Mouse (Mus musculus): ENCODE results near the gene Hbs1l. TPM values are rescaled to one million over a fixed set of nuclear protein-coding genes. Genes with fewer than 3 reads are reported as not detected.
A peak's percentile ranks its signal among the peaks of the same experiment; 100 is the strongest.
"Not testable (repeated sequence)": the region's sequence is repeated elsewhere in the genome, so short reads cannot be mapped to it uniquely, and the experiment has no call there.

Gene Hbs1l
- total and polyA plus RNA-seq, 2 experiments from 2014 or later, result 61.3 to 78.3 TPM

DNA sequence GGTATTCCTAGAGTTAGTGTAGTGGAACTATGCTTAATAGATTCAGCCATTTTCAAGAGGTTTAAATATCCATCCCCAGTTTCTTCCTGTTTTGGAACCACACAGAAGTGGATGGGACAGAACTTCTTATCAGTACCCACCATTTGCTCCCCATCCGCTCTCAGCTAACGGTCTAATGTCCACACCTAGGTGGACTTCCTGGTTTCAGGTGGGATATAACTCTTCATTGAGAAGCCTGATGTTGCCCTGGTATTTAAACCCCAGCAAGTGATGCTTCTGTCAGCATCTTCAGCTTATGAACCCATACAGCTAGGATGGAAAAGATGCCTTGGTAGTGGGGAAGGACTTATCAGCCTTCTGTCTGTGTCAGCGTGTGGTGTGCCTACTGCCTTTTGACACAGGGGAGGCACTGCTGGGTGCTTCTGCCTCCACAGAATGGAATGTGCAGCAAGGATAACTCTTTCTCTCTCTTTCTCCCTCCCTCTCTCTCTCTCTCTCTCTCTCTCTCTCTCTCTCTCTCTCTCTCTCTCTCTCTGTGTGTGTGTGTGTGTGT lies 89.4 kb downstream of the Hbs1l start:
- ATAC-seq (no peak), DNase-seq (ENCODE audit: low spot score) (no peak)
- H3K4me1 ChIP-seq (ENCODE audit: insufficient read depth, low read length), result no peaks in the 10 kb centered on the region
- 80% methylated on average over 3 of the region's 3 CpGs for WGBS
- no peak overlapping the region for H3K4me3 ChIP-seq (ENCODE audit: low read length)
- no peaks in the 10 kb centered on the region for H3K27me3 ChIP-seq (ENCODE audit: insufficient read depth, low read length)
- no peak overlapping the region for H3K4me2 ChIP-seq (ENCODE audit: low read depth, low read length)
- H3K9ac ChIP-seq (replicated peaks; ENCODE audit: low read length), result no peak overlapping the region
- no peaks in the 10 kb centered on the region for H3K9me3 ChIP-seq (ENCODE audit: low read length)
- TF ChIP-seq CTCF (IDR thresholded peaks at IDR 0.05; ENCODE audit: low read depth), result no peak
- no peak overlapping the region for H3K27ac ChIP-seq
- H3K36me3 ChIP-seq (ENCODE audit: insufficient read depth, low read length), result no peaks in the 10 kb centered on the region

DNA sequence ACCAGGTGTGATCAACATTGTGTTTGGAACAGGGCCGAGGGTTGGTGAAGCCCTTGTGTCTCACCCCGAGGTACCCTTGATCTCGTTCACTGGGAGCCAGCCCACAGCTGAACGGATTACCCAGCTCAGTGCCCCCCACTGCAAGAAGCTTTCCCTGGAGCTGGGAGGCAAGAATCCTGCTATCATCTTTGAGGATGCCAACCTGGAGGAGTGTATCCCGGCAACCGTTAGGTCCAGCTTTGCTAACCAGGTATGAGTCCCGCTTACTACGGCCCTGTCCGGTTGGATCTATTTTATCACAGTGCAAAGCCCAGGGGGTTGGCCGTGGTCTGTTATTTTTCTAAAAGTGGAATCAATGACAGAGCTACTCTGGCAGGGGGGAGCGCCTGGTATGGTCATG lies 93.3 kb downstream of the Hbs1l start:
- no peak for ATAC-seq
- no peak overlapping the region for H3K27ac ChIP-seq
- no peaks in the 10 kb centered on the region for H3K36me3 ChIP-seq (ENCODE audit: insufficient read depth, low read length)
- no peak for TF ChIP-seq CTCF (IDR thresholded peaks at IDR 0.05; ENCODE audit: low read depth)
- H3K4me3 ChIP-seq (ENCODE audit: low read length), result no peak overlapping the region
- no peak for DNase-seq (ENCODE audit: low spot score)
- no peak overlapping the region for H3K4me2 ChIP-seq (ENCODE audit: low read depth, low read length)
- H3K9ac ChIP-seq (replicated peaks; ENCODE audit: low read length), result no peak overlapping the region
- H3K27me3 ChIP-seq (ENCODE audit: insufficient read depth, low read length), result no peaks in the 10 kb centered on the region
- H3K9me3 ChIP-seq (ENCODE audit: low read length), result no peaks in the 10 kb centered on the region
- WGBS, result 74% methylated on average over 11 of the region's 11 CpGs
- no peaks in the 10 kb centered on the region for H3K4me1 ChIP-seq (ENCODE audit: insufficient read depth, low read length)

DNA sequence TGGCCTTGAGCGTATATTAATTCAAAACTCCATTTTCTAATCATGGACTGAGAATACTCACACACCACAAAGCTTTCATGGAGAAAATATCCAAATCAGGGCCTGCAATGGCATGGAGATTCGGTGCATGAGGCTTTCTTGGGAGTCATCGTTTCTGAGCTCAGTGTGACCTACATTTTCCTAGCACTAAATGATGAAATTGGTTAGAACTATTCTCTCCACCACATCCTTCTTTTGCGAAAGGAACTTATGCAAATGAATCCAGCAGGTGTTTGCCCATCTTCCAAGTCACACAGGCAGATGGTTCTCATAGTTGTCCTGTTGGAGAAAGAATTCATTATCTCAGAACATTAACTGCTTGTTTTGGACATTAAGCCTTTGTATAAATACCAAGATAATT lies 94.7 kb downstream of the Hbs1l start:
- Histone ChIP-seq H3K4me1 (ENCODE audit: insufficient read depth, low read length) (no peaks in the 10 kb centered on the region), H3K27me3 (ENCODE audit: insufficient read depth, low read length) (no peaks in the 10 kb centered on the region), H3K27ac (no peak overlapping the region), H3K9ac (replicated peaks; ENCODE audit: low read length) (no peak overlapping the region), H3K4me3 (ENCODE audit: low read length) (no peak overlapping the region), H3K36me3 (ENCODE audit: insufficient read depth, low read length) (no peaks in the 10 kb centered on the region), H3K4me2 (ENCODE audit: low read depth, low read length) (no peak overlapping the region), H3K9me3 (ENCODE audit: low read length) (no peaks in the 10 kb centered on the region)
- DNase-seq (ENCODE audit: low spot score) (no peak), ATAC-seq (no peak)
- whole genome bisulfite sequencing, result 60% methylated on average over 4 of the region's 4 CpGs
- TF ChIP-seq CTCF (IDR thresholded peaks at IDR 0.05; ENCODE audit: low read depth), result no peak

DNA sequence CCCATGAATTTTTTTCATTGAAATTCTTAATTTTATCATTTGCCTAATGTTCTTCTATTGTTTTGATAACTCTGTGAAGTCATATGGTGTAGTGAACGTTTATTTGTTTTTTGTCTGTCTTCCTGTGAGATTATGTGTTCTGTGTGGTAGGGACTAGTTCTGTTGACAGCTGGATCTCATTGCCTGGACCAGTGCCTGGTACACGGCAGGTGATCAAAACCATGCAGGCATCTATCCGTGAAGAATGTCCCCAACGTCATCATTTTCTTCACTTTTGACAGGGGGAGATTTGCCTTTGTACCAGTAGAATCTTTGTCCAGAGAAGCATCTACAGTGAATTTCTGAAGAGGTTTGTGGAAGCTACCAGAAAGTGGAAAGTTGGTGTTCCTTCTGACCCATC lies 95.5 kb downstream of the Hbs1l start:
- DNase-seq (ENCODE audit: low spot score) (peak; percentile 19), ATAC-seq (no peak)
- no peak overlapping the region for H3K4me2 ChIP-seq (ENCODE audit: low read depth, low read length)
- H3K4me1 ChIP-seq (ENCODE audit: insufficient read depth, low read length), result no peaks in the 10 kb centered on the region
- H3K9ac ChIP-seq (replicated peaks; ENCODE audit: low read length), result no peak overlapping the region
- no peaks in the 10 kb centered on the region for H3K27me3 ChIP-seq (ENCODE audit: insufficient read depth, low read length)
- WGBS, result 43% methylated on average over 4 of the region's 4 CpGs
- H3K4me3 ChIP-seq (ENCODE audit: low read length), result no peak overlapping the region
- TF ChIP-seq CTCF (IDR thresholded peaks at IDR 0.05; ENCODE audit: low read depth), result no peak
- H3K27ac ChIP-seq, result no peak overlapping the region
- no peaks in the 10 kb centered on the region for H3K9me3 ChIP-seq (ENCODE audit: low read length)
- no peaks in the 10 kb centered on the region for H3K36me3 ChIP-seq (ENCODE audit: insufficient read depth, low read length)

DNA sequence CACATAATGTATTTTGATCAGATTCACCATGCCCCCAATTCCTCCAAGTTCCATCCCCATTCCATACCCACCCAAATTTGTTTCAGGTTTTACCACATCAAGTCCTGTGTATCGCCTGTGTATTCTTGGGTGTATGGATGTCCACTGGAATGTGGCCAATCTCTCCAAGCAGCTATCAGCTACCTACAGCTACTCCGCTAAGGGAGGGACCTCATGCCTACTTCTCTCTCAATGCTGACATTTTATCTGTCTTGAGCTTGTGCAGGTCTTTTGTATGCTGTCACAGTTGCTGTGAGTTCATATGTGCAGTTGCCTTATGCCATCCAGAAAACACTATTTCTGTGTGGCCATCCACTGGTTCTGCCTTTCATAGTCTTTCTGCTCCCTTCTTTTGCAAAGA lies 97.6 kb downstream of the Hbs1l start:
- Histone ChIP-seq H3K9ac (replicated peaks; ENCODE audit: low read length) (no peak overlapping the region), H3K36me3 (ENCODE audit: insufficient read depth, low read length) (no peaks in the 10 kb centered on the region), H3K4me1 (ENCODE audit: insufficient read depth, low read length) (no peaks in the 10 kb centered on the region), H3K27me3 (ENCODE audit: insufficient read depth, low read length) (no peaks in the 10 kb centered on the region), H3K4me2 (ENCODE audit: low read depth, low read length) (no peak overlapping the region), H3K9me3 (ENCODE audit: low read length) (no peaks in the 10 kb centered on the region), H3K27ac (no peak overlapping the region), H3K4me3 (ENCODE audit: low read length) (no peak overlapping the region)
- WGBS, result 93% methylated on average over 2 of the region's 2 CpGs
- no peak for ATAC-seq
- no peak for TF ChIP-seq CTCF (IDR thresholded peaks at IDR 0.05; ENCODE audit: low read depth)
- no peak for DNase-seq (ENCODE audit: low spot score)

DNA sequence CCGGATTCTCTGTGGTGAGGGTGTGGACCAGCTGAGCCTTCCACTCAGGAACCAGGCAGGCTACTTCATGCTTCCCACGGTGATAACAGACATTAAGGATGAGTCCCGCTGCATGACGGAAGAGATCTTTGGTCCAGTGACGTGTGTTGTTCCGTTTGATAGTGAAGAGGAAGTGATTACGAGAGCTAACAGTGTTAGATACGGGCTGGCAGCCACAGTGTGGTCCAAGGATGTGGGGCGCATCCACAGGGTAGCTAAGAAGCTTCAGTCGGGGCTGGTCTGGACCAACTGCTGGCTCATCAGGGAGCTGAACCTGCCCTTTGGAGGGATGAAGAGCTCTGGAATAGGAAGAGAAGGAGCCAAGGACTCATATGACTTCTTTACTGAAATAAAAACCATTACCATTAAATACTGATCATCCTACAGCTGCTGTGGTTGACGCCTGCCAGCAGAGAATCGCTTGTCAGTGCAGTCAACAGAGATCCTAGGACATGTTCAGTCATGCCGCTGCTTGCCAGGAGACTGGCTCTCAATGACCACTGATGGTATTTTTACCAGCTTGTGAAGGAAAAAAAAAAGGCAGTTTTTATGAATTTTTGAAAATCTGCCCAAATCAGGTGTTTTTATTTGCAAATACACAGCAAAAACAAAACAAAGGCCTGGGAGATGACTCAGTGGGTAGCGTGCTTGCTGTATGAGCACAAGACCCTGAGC lies 99.8 kb downstream of the Hbs1l start:
- H3K36me3 ChIP-seq (ENCODE audit: insufficient read depth, low read length), result no peaks in the 10 kb centered on the region
- no peaks in the 10 kb centered on the region for H3K27me3 ChIP-seq (ENCODE audit: insufficient read depth, low read length)
- H3K4me3 ChIP-seq (ENCODE audit: low read length), result no peak overlapping the region
- H3K4me2 ChIP-seq (ENCODE audit: low read depth, low read length), result no peak overlapping the region
- H3K9ac ChIP-seq (replicated peaks; ENCODE audit: low read length), result no peak overlapping the region
- no peaks in the 10 kb centered on the region for H3K9me3 ChIP-seq (ENCODE audit: low read length)
- TF ChIP-seq CTCF (IDR thresholded peaks at IDR 0.05; ENCODE audit: low read depth), result no peak
- DNase-seq (ENCODE audit: low spot score) (no peak), ATAC-seq (no peak)
- no peak overlapping the region for H3K27ac ChIP-seq
- 85% methylated on average over 14 of the region's 14 CpGs for WGBS
- H3K4me1 ChIP-seq (ENCODE audit: insufficient read depth, low read length), result no peaks in the 10 kb centered on the region

DNA sequence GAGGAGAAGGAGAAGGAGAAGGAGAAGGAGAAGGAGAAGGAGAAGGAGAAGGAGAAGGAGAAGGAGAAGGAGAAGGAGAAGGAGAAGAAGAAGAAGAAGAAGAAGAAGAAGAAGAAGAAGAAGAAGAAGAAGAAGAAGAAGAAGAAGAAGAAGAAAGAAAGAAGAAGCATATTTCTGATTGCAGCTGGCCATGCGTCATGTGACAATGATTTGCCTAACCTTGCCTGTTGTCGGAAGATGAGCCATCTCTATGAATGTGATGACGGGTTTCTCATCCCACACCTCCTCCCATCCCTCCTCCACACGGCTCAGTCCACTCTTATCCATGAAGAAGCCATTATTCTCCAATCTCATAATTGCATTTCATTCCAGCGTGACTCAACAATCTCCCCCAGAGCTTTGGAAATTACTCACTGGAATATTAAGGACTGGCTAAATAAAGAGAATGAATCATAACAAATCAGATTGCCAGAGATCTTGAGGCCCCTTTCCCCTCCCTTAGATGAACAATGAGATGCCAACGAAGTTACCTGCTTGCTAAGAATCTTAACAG lies 103.2 kb downstream of the Hbs1l start:
- H3K4me1 ChIP-seq (ENCODE audit: insufficient read depth, low read length); H3K9ac ChIP-seq (replicated peaks; ENCODE audit: low read length); ATAC-seq; H3K9me3 ChIP-seq (ENCODE audit: low read length); H3K4me3 ChIP-seq (ENCODE audit: low read length); H3K27me3 ChIP-seq (ENCODE audit: insufficient read depth, low read length); H3K36me3 ChIP-seq (ENCODE audit: insufficient read depth, low read length); H3K27ac ChIP-seq; DNase-seq (ENCODE audit: low spot score); H3K4me2 ChIP-seq (ENCODE audit: low read depth, low read length): not testable (repeated sequence)
- WGBS, result 74% methylated on average over 6 of the region's 6 CpGs

Data from hindbrain, postnatal 0 days (tissue).